Mouse (Mus musculus): ENCODE measurements around the gene BC030499. TPM values are rescaled to one million over a fixed set of nuclear protein-coding genes. Genes with fewer than 3 reads are reported as not detected.
"Not testable (repeated sequence)": the region's sequence is repeated elsewhere in the genome, so short reads cannot be mapped to it uniquely, and the experiment has no call there.

BC030499 gene
- total and polyA plus RNA-seq, 2 experiments from 2014 or later: 0.19 to 0.22 TPM

GRCm38 (mm10) chr11:78265571-78265970 lies 25.1 kb upstream of the BC030499 start:
- H3K27ac ChIP-seq (ENCODE audit: low read depth): no peak overlapping the region
- ATAC-seq (ENCODE audit: insufficient read depth, low read depth) (no peak), DNase-seq (ENCODE audit: low spot score) (no peak)
- 89% methylated on average over 6 of the region's 6 CpGs for WGBS
- no peak overlapping the region for H3K9ac ChIP-seq (replicated peaks; ENCODE audit: low read depth, low read length)
- no peaks in the 10 kb centered on the region for H3K9me3 ChIP-seq (replicated peaks; ENCODE audit: control insufficient read depth, low read length)
- no peaks in the 10 kb centered on the region for H3K27me3 ChIP-seq (ENCODE audit: control insufficient read depth, insufficient read depth, low read length)
- no peak overlapping the region for H3K4me3 ChIP-seq (ENCODE audit: low read depth, low read length)
- H3K4me2 ChIP-seq (ENCODE audit: low read depth, low read length): no peak overlapping the region
- no peaks in the 10 kb centered on the region for H3K4me1 ChIP-seq (ENCODE audit: control insufficient read depth, insufficient read depth)
- TF ChIP-seq CTCF (IDR thresholded peaks at IDR 0.05; ENCODE audit: low read depth) (no peak), EP300 (IDR thresholded peaks at IDR 0.05; ENCODE audit: low read depth) (no peak)
- H3K36me3 ChIP-seq (replicated peaks; ENCODE audit: control insufficient read depth, insufficient read depth, low read length): peaks cover 71% of the 10 kb centered on the region

DNA sequence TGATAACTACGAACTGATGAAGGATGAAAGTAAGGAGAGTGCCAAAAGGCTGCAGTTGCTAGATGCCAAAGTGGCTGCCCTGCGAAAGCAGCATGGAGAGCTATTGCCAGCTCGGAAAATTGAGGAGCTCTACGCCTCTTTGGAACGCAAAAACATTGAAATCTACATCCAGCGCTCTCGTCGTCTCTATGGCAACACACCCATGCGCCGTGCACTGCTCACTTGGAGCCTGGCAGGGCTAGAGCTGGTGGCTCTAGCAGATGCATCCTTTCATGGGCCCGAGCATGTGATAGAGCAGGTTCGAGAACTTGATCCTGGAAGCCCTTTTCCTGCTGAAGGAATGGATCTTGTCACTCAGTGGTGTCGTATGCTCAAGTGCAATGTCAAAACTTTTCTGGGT lies 18.7 kb upstream of the BC030499 start:
- Histone ChIP-seq H3K9me3 (replicated peaks; ENCODE audit: control insufficient read depth, low read length) (no peaks in the 10 kb centered on the region), H3K27ac (ENCODE audit: low read depth) (no peak overlapping the region), H3K9ac (replicated peaks; ENCODE audit: low read depth, low read length) (no peak overlapping the region), H3K27me3 (ENCODE audit: control insufficient read depth, insufficient read depth, low read length) (no peaks in the 10 kb centered on the region), H3K36me3 (replicated peaks; ENCODE audit: control insufficient read depth, insufficient read depth, low read length) (peaks cover 97% of the 10 kb centered on the region), H3K4me3 (ENCODE audit: low read depth, low read length) (no peak overlapping the region), H3K4me2 (ENCODE audit: low read depth, low read length) (no peak overlapping the region), H3K4me1 (ENCODE audit: control insufficient read depth, insufficient read depth) (no peaks in the 10 kb centered on the region)
- 86% methylated on average over 13 of the region's 13 CpGs for WGBS
- no peak for TF ChIP-seq CTCF (IDR thresholded peaks at IDR 0.05; ENCODE audit: low read depth)
- TF ChIP-seq EP300 (IDR thresholded peaks at IDR 0.05; ENCODE audit: low read depth): no peak
- ATAC-seq (ENCODE audit: insufficient read depth, low read depth) (no peak), DNase-seq (ENCODE audit: low spot score) (no peak)

- Histone ChIP-seq H3K27ac (ENCODE audit: low read depth) (no peak overlapping the region), H3K9ac (replicated peaks; ENCODE audit: low read depth, low read length) (no peak overlapping the region), H3K36me3 (replicated peaks; ENCODE audit: control insufficient read depth, insufficient read depth, low read length) (peaks cover 98% of the 10 kb centered on the region), H3K4me1 (ENCODE audit: control insufficient read depth, insufficient read depth) (no peaks in the 10 kb centered on the region), H3K9me3 (replicated peaks; ENCODE audit: control insufficient read depth, low read length) (no peaks in the 10 kb centered on the region), H3K27me3 (ENCODE audit: control insufficient read depth, insufficient read depth, low read length) (no peaks in the 10 kb centered on the region), H3K4me3 (ENCODE audit: low read depth, low read length) (no peak overlapping the region), H3K4me2 (ENCODE audit: low read depth, low read length) (no peak overlapping the region)
- 100% methylated on average over 1 of the region's 1 CpGs for WGBS
- no peak for DNase-seq (ENCODE audit: low spot score)
- ATAC-seq (ENCODE audit: insufficient read depth, low read depth): no peak
- TF ChIP-seq EP300 (IDR thresholded peaks at IDR 0.05; ENCODE audit: low read depth): no peak
- TF ChIP-seq CTCF (IDR thresholded peaks at IDR 0.05; ENCODE audit: low read depth): no peak
These were observed 15.0 kb upstream of the BC030499 start for GRCm38 (mm10) chr11:78275596-78275995.

GRCm38 (mm10) chr11:78276169-78276568 lies 14.5 kb upstream of the BC030499 start:
- H3K9me3 ChIP-seq (replicated peaks; ENCODE audit: control insufficient read depth, low read length); DNase-seq (ENCODE audit: low spot score); H3K4me1 ChIP-seq (ENCODE audit: control insufficient read depth, insufficient read depth); ATAC-seq (ENCODE audit: insufficient read depth, low read depth); H3K27me3 ChIP-seq (ENCODE audit: control insufficient read depth, insufficient read depth, low read length); H3K4me2 ChIP-seq (ENCODE audit: low read depth, low read length); H3K4me3 ChIP-seq (ENCODE audit: low read depth, low read length); H3K9ac ChIP-seq (replicated peaks; ENCODE audit: low read depth, low read length); H3K27ac ChIP-seq (ENCODE audit: low read depth): not testable (repeated sequence)
- WGBS: over 99% methylated on average over 4 of the region's 4 CpGs
- peaks cover 100% of the 10 kb centered on the region for H3K36me3 ChIP-seq (replicated peaks; ENCODE audit: control insufficient read depth, insufficient read depth, low read length)

DNA sequence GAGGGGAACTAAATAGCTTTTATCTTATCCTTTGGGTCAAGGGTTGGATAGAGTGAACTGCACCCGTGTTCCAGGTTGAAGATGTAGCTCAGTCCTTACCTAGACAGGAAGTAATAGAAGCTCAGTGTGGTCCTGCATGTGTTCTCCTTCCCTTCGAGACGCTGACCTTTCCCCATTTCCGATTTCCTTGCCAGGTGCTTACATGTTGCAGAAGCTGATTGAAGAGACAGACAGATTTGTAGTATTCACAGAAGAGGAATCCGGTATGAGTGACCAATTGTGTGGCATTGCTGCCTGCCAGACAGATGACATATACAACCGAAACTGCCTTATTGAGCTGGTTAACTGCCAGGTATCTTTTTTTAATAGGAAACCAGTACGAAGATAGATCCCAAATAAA lies 11.8 kb upstream of the BC030499 start:
- no peak overlapping the region for H3K9ac ChIP-seq (replicated peaks; ENCODE audit: low read depth, low read length)
- no peak overlapping the region for H3K27ac ChIP-seq (ENCODE audit: low read depth)
- H3K9me3 ChIP-seq (replicated peaks; ENCODE audit: control insufficient read depth, low read length): no peaks in the 10 kb centered on the region
- TF ChIP-seq CTCF (IDR thresholded peaks at IDR 0.05; ENCODE audit: low read depth) (no peak), EP300 (IDR thresholded peaks at IDR 0.05; ENCODE audit: low read depth) (no peak; the same call in 1 of the 2 replicates)
- H3K4me3 ChIP-seq (ENCODE audit: low read depth, low read length): no peak overlapping the region
- H3K27me3 ChIP-seq (ENCODE audit: control insufficient read depth, insufficient read depth, low read length): no peaks in the 10 kb centered on the region
- H3K4me2 ChIP-seq (ENCODE audit: low read depth, low read length): no peak overlapping the region
- no peak for DNase-seq (ENCODE audit: low spot score)
- ATAC-seq (ENCODE audit: insufficient read depth, low read depth): no peak
- H3K4me1 ChIP-seq (ENCODE audit: control insufficient read depth, insufficient read depth): no peaks in the 10 kb centered on the region
- WGBS: 62% methylated on average over 7 of the region's 7 CpGs
- H3K36me3 ChIP-seq (replicated peaks; ENCODE audit: control insufficient read depth, insufficient read depth, low read length): peaks cover 98% of the 10 kb centered on the region

DNA sequence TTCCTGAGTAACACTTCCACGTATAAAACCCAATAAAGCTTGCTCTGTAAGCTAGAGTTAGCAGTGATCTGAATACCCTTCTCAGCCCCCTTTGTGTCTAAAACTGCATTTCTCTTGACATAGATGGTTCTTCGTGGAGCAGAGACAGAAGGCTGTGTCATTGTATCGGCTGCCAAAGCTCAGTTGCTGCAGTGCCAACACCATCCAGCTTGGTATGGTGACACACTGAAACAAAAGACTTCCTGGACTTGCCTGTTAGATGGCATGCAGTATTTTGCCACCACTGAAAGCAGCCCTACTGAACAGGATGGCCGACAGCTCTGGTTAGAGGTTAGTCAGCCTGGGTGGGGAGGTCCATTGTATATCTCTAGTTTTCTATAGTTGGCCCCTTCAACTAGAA lies 11.1 kb upstream of the BC030499 start:
- H3K9ac ChIP-seq (replicated peaks; ENCODE audit: low read depth, low read length): no peak overlapping the region
- H3K27ac ChIP-seq (ENCODE audit: low read depth): no peak overlapping the region
- no peak for TF ChIP-seq CTCF (IDR thresholded peaks at IDR 0.05; ENCODE audit: low read depth)
- no peak for TF ChIP-seq EP300 (IDR thresholded peaks at IDR 0.05; ENCODE audit: low read depth)
- ATAC-seq (ENCODE audit: insufficient read depth, low read depth) (no peak), DNase-seq (ENCODE audit: low spot score) (no peak)
- no peaks in the 10 kb centered on the region for H3K4me1 ChIP-seq (ENCODE audit: control insufficient read depth, insufficient read depth)
- H3K9me3 ChIP-seq (replicated peaks; ENCODE audit: control insufficient read depth, low read length): no peaks in the 10 kb centered on the region
- H3K36me3 ChIP-seq (replicated peaks; ENCODE audit: control insufficient read depth, insufficient read depth, low read length): peaks cover 98% of the 10 kb centered on the region
- no peaks in the 10 kb centered on the region for H3K27me3 ChIP-seq (ENCODE audit: control insufficient read depth, insufficient read depth, low read length)
- 78% methylated on average over 4 of the region's 4 CpGs for WGBS
- H3K4me2 ChIP-seq (ENCODE audit: low read depth, low read length): no peak overlapping the region
- H3K4me3 ChIP-seq (ENCODE audit: low read depth, low read length): no peak overlapping the region
